Mouse (Mus musculus) embryonic facial prominence, embryonic 15.5 days (tissue): ENCODE data around the gene Otud6a. TPM values are rescaled to one million over a fixed set of nuclear protein-coding genes. Genes with fewer than 3 reads are reported as not detected.
"Not testable (repeated sequence)": the region's sequence is repeated elsewhere in the genome, so short reads cannot be mapped to it uniquely, and the experiment has no call there.

Source experiments
- ATAC-seq: fragments of 200-750 bp; cut with Nextera tagmentation; 2 replicates; pipeline ENCODE4 v1.8.0; 2017; ENCODE audit warnings: low read depth, moderate TSS enrichment; ENCODE audit not compliant: insufficient number of reproducible peaks, low FRiP score, low TSS enrichment
- H3K27ac ChIP-seq: fragments of 300-500 bp; sonication (generic); replicated peaks from 2 replicates; pipeline ENCODE4 v1.5.1; 2015; ENCODE audit warnings: mild to moderate bottlenecking, inconsistent platforms
- H3K27me3 ChIP-seq: fragments of 300-500 bp; sonication (generic); 2 replicates; pipeline ENCODE4 v1.6.1; 2015; ENCODE audit warnings: inconsistent platforms
- H3K36me3 ChIP-seq: fragments of 300-500 bp; sonication (generic); 2 replicates; pipeline ENCODE4 v1.6.1; 2015; ENCODE audit warnings: mild to moderate bottlenecking, inconsistent platforms
- H3K4me1 ChIP-seq: fragments of 300-500 bp; sonication (generic); 2 replicates; pipeline ENCODE4 v1.6.1; 2015; ENCODE audit warnings: inconsistent platforms
- H3K4me2 ChIP-seq: fragments of 300-500 bp; sonication (generic); replicated peaks from 2 replicates; pipeline ENCODE4 v1.6.1; 2015; ENCODE audit warnings: mild to moderate bottlenecking, inconsistent platforms
- H3K4me3 ChIP-seq: fragments of 300-500 bp; sonication (generic); replicated peaks from 2 replicates; pipeline ENCODE4 v1.5.1; 2015; ENCODE audit warnings: mild to moderate bottlenecking, inconsistent platforms
- H3K9ac ChIP-seq: fragments of 300-500 bp; sonication (generic); 2 replicates; pipeline ENCODE4 v1.6.1; 2015; ENCODE audit warnings: inconsistent platforms
- H3K9me3 ChIP-seq: fragments of 300-500 bp; sonication (generic); replicated peaks from 2 replicates; pipeline ENCODE4 v1.6.1; 2016; ENCODE audit warnings: inconsistent platforms
- WGBS: fragments of 180-500 bp; shearing (Covaris S2); methylation state at CpG from one replicate; pipeline ENCODE4 v1.1.7; 2015; 5-methylcytosine and 5-hydroxymethylcytosine counted together
- polyA plus RNA-seq: library from polyadenylated mRNA; unstranded; fragments of >200 nt; fragmentation: Nextera tagmentation; extraction: Ambion mirVana; gene quantifications from 2 replicates; pipeline ENCODE4 v1.2.1, GENCODE M21; 2015

Gene Otud6a
- not detected in 2 replicates for polyA plus RNA-seq

GRCm38 (mm10) chrX:100428693-100429092 is at the start of gene Otud6a:
Otud6a (plus strand) TSS chrX:100429013.
- no peaks in the 10 kb centered on the region; the same call in 1 of the 2 replicates for H3K27me3 ChIP-seq
- H3K36me3 ChIP-seq = no peaks in the 10 kb centered on the region
- WGBS = 89% methylated on average over 21 of the region's 21 CpGs
- H3K27ac ChIP-seq = no peak within 1 kb of the TSS
- H3K9ac ChIP-seq = no peak within 1 kb of the TSS
- no peaks in the 10 kb centered on the region for H3K4me1 ChIP-seq
- no peak within 1 kb of the TSS for H3K4me2 ChIP-seq
- ATAC-seq = no peak
- no peak within 1 kb of the TSS for H3K4me3 ChIP-seq
- no peaks in the 10 kb centered on the region for H3K9me3 ChIP-seq

GRCm38 (mm10) chrX:100389887-100390286 is 38.9 kb upstream of the Otud6a start:
- Histone ChIP-seq H3K4me1 (no peaks in the 10 kb centered on the region), H3K4me3 (no peak overlapping the region), H3K27ac (no peak overlapping the region), H3K36me3 (no peaks in the 10 kb centered on the region), H3K9ac (no peak overlapping the region), H3K4me2 (no peak overlapping the region), H3K27me3 (no peaks in the 10 kb centered on the region; the same call in 1 of the 2 replicates), H3K9me3 (no peaks in the 10 kb centered on the region)
- no peak for ATAC-seq
- WGBS = 84% methylated on average over 1 of the region's 1 CpGs

GRCm38 (mm10) chrX:100392304-100392703 is 36.5 kb upstream of the Otud6a start:
- 20% methylated on average over 6 of the region's 6 CpGs for WGBS
- no peak for ATAC-seq
- no peaks in the 10 kb centered on the region for H3K36me3 ChIP-seq
- H3K27ac ChIP-seq = no peak overlapping the region
- no peak overlapping the region for H3K4me3 ChIP-seq
- no peaks in the 10 kb centered on the region for H3K4me1 ChIP-seq
- no peaks in the 10 kb centered on the region for H3K9me3 ChIP-seq
- no peak overlapping the region for H3K9ac ChIP-seq
- H3K4me2 ChIP-seq = no peak overlapping the region
- no peaks in the 10 kb centered on the region; the same call in 1 of the 2 replicates for H3K27me3 ChIP-seq

GRCm38 (mm10) chrX:100394223-100394861 is 34.5 kb upstream of the Otud6a start:
- Histone ChIP-seq H3K36me3 (no peaks in the 10 kb centered on the region), H3K27ac (no peak overlapping the region), H3K9ac (no peak overlapping the region), H3K4me2 (no peak overlapping the region), H3K9me3 (no peaks in the 10 kb centered on the region), H3K4me3 (no peak overlapping the region), H3K4me1 (no peaks in the 10 kb centered on the region), H3K27me3 (no peaks in the 10 kb centered on the region; the same call in none of the 2 replicates)
- 63% methylated on average over 7 of the region's 7 CpGs for WGBS
- no peak for ATAC-seq

DNA sequence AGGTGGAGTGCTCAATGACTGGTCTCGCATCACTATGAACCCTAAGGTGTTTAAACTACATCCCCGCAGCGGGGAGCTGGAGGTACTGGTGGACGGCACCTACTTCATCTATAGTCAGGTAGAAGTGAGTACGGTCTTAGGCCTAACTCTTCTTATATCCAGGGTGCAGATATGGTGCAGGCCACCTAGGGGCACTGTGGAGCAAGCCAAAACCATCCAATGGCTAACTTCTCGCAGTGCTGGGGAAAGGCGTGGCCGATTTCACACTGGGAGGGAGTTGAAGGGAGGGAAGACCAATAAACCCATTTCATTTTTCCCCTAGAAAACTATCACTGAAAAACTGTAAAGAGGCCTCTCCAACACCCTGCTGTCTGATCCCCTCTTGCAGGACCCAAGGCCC is 33.8 kb upstream of the Otud6a start:
- H3K27me3 ChIP-seq = no peaks in the 10 kb centered on the region; the same call in none of the 2 replicates
- ATAC-seq = no peak
- no peaks in the 10 kb centered on the region for H3K4me1 ChIP-seq
- H3K4me2 ChIP-seq = no peak overlapping the region
- no peaks in the 10 kb centered on the region for H3K9me3 ChIP-seq
- no peak overlapping the region for H3K4me3 ChIP-seq
- no peaks in the 10 kb centered on the region for H3K36me3 ChIP-seq
- no peak overlapping the region for H3K9ac ChIP-seq
- no peak overlapping the region for H3K27ac ChIP-seq
- 85% methylated on average over 8 of the region's 8 CpGs for WGBS

DNA sequence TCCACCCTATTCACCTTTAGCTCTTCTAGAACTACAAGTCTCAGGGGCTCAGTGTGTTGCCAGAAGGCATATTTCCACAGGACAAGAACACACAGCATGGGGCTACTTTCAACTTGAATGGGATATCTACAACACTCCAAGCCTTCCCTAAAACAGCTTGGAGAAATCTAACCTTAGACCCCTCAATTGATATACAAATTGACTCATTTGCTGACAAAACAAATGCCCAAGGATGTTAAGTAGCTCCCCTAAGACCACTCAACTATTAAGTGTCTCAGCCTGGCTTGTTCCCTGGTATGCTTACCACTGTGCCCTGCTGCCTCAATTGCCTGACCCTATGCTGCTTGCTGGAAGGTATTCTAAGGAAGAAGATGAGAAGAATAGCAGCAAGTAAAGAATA is 27.9 kb upstream of the Otud6a start:
- Histone ChIP-seq H3K36me3 (no peaks in the 10 kb centered on the region), H3K27me3 (no peaks in the 10 kb centered on the region; the same call in 1 of the 2 replicates), H3K4me1 (no peaks in the 10 kb centered on the region), H3K4me2 (no peak overlapping the region), H3K9ac (no peak overlapping the region), H3K9me3 (no peaks in the 10 kb centered on the region), H3K27ac (no peak overlapping the region), H3K4me3 (no peak overlapping the region)
- ATAC-seq = no peak

GRCm38 (mm10) chrX:100401657-100402056 is 27.2 kb upstream of the Otud6a start:
- Histone ChIP-seq H3K4me3 (no peak overlapping the region), H3K9ac (no peak overlapping the region), H3K9me3 (no peaks in the 10 kb centered on the region), H3K36me3 (no peaks in the 10 kb centered on the region), H3K27ac (no peak overlapping the region), H3K4me1 (no peaks in the 10 kb centered on the region), H3K27me3 (no peaks in the 10 kb centered on the region; the same call in 1 of the 2 replicates), H3K4me2 (no peak overlapping the region)
- ATAC-seq = no peak
- WGBS = 73% methylated on average over 5 of the region's 5 CpGs

GRCm38 (mm10) chrX:100409245-100409644 is 19.6 kb upstream of the Otud6a start:
- no peak overlapping the region for H3K4me3 ChIP-seq
- 40% methylated on average over 1 of the region's 1 CpGs for WGBS
- ATAC-seq = no peak
- no peaks in the 10 kb centered on the region for H3K9me3 ChIP-seq
- H3K27me3 ChIP-seq = no peaks in the 10 kb centered on the region
- no peak overlapping the region for H3K4me2 ChIP-seq
- no peaks in the 10 kb centered on the region for H3K36me3 ChIP-seq
- no peaks in the 10 kb centered on the region for H3K4me1 ChIP-seq
- no peak overlapping the region for H3K27ac ChIP-seq
- no peak overlapping the region for H3K9ac ChIP-seq

DNA sequence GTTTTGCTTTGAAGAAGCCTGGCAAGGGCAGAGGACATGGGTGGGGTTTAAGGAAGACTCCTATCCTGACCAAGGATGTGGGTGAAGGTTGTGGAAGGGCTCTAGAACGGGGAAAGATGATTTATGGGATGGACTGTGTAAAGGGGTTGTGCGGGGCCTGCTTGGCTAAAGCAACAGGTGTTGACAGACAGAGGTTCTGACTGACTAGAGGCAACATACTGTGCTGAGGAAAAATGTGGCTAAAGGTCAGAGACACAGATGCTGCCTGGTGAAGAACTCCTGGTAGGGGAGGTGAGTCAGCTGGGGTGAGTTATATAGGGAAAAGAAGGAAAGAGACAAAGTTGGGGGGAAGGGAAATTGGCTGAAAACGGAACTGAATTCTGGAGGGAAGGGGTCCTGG is 3.5 kb downstream of the Otud6a start:
- H3K4me1 ChIP-seq = no peaks in the 10 kb centered on the region
- ATAC-seq = no peak
- WGBS = 56% methylated on average over 3 of the region's 3 CpGs
- peaks cover 7% of the 10 kb centered on the region for H3K27me3 ChIP-seq
- H3K36me3 ChIP-seq = no peaks in the 10 kb centered on the region
- no peaks in the 10 kb centered on the region for H3K9me3 ChIP-seq
- H3K4me2 ChIP-seq = no peak overlapping the region
- H3K4me3 ChIP-seq = no peak overlapping the region
- no peak overlapping the region for H3K9ac ChIP-seq
- H3K27ac ChIP-seq = no peak overlapping the region

GRCm38 (mm10) chrX:100442617-100443016 is 13.8 kb downstream of the Otud6a start, which contains the start of gene Awat2:
Awat2 (minus strand) TSS chrX:100442717.
- H3K4me3 ChIP-seq, H3K4me2 ChIP-seq, H3K27me3 ChIP-seq, H3K4me1 ChIP-seq, ATAC-seq, H3K9me3 ChIP-seq, H3K9ac ChIP-seq, H3K36me3 ChIP-seq, H3K27ac ChIP-seq: not testable (repeated sequence)
- WGBS = 69% methylated on average over 2 of the region's 2 CpGs

GRCm38 (mm10) chrX:100443532-100443931 is 14.7 kb downstream of the Otud6a start:
- Histone ChIP-seq H3K4me3 (no peak overlapping the region), H3K9me3 (no peaks in the 10 kb centered on the region), H3K4me2 (no peak overlapping the region), H3K9ac (no peak overlapping the region), H3K4me1 (no peaks in the 10 kb centered on the region), H3K36me3 (no peaks in the 10 kb centered on the region), H3K27ac (no peak overlapping the region), H3K27me3 (0 out of 2 replicates have a peak, but pooled peaks cover 5% of the 10 kb centered on the region)
- no peak for ATAC-seq
- 77% methylated on average over 7 of the region's 7 CpGs for WGBS

- H3K4me3 ChIP-seq = no peak overlapping the region
- H3K27me3 ChIP-seq = 0 out of 2 replicates have a peak, but pooled peaks cover 4% of the 10 kb centered on the region
- no peak overlapping the region for H3K9ac ChIP-seq
- no peak for ATAC-seq
- 62% methylated on average over 4 of the region's 4 CpGs for WGBS
- H3K36me3 ChIP-seq = no peaks in the 10 kb centered on the region
- no peak overlapping the region for H3K27ac ChIP-seq
- H3K4me2 ChIP-seq = no peak overlapping the region
- no peaks in the 10 kb centered on the region for H3K9me3 ChIP-seq
- H3K4me1 ChIP-seq = no peaks in the 10 kb centered on the region
Observed at GRCm38 (mm10) chrX:100468047-100468446, 39.2 kb downstream of the Otud6a start.
